Mouse (Mus musculus): Measurements from ENCODE around the gene Hectd4. TPM values are rescaled to one million over a fixed set of nuclear protein-coding genes. Genes with fewer than 3 reads are reported as not detected.
"Not testable (repeated sequence)": the region's sequence is repeated elsewhere in the genome, so short reads cannot be mapped to it uniquely, and the experiment has no call there.

Hectd4 gene
- polyA plus RNA-seq, 1 experiment from 2014 or later, result 17.1 TPM

- 50% methylated on average over 13 of the region's 13 CpGs for WGBS
- Histone ChIP-seq H3K4me2 (ENCODE audit: low read length) (no peak overlapping the region), H3K4me3 (ENCODE audit: low read length) (no peak overlapping the region), H3K9me3 (ENCODE audit: control insufficient read depth, low read length) (no peaks in the 10 kb centered on the region), H3K9ac (ENCODE audit: low read depth, low read length) (no peak overlapping the region), H3K36me3 (ENCODE audit: control insufficient read depth, insufficient read depth, low read length) (peaks cover 18% of the 10 kb centered on the region), H3K27me3 (replicated peaks; ENCODE audit: control insufficient read depth, insufficient read depth, low read length) (no peaks in the 10 kb centered on the region), H3K27ac (ENCODE audit: low read depth, low read length) (no peak overlapping the region), H3K4me1 (ENCODE audit: control insufficient read depth, insufficient read depth, low read depth, low read length) (no peaks in the 10 kb centered on the region; the same call in 1 of the 2 replicates)
- ATAC-seq, result no peak
Observed at GRCm38 (mm10) chr5:121215380-121216125, 4.5 kb upstream of the Hectd4 start.

- no peaks in the 10 kb centered on the region for H3K9me3 ChIP-seq (ENCODE audit: control insufficient read depth, low read length)
- no peak overlapping the region for H3K27ac ChIP-seq (ENCODE audit: low read depth, low read length)
- H3K9ac ChIP-seq (ENCODE audit: low read depth, low read length), result no peak overlapping the region
- no peak overlapping the region for H3K4me2 ChIP-seq (ENCODE audit: low read length)
- no peaks in the 10 kb centered on the region; the same call in 1 of the 2 replicates for H3K4me1 ChIP-seq (ENCODE audit: control insufficient read depth, insufficient read depth, low read depth, low read length)
- no peak overlapping the region for H3K4me3 ChIP-seq (ENCODE audit: low read length)
- 70% methylated on average over 12 of the region's 12 CpGs for WGBS
- no peaks in the 10 kb centered on the region for H3K27me3 ChIP-seq (replicated peaks; ENCODE audit: control insufficient read depth, insufficient read depth, low read length)
- H3K36me3 ChIP-seq (ENCODE audit: control insufficient read depth, insufficient read depth, low read length), result peaks cover 14% of the 10 kb centered on the region
- ATAC-seq, result no peak
Observed at GRCm38 (mm10) chr5:121216126-121216446, 3.9 kb upstream of the Hectd4 start.

DNA sequence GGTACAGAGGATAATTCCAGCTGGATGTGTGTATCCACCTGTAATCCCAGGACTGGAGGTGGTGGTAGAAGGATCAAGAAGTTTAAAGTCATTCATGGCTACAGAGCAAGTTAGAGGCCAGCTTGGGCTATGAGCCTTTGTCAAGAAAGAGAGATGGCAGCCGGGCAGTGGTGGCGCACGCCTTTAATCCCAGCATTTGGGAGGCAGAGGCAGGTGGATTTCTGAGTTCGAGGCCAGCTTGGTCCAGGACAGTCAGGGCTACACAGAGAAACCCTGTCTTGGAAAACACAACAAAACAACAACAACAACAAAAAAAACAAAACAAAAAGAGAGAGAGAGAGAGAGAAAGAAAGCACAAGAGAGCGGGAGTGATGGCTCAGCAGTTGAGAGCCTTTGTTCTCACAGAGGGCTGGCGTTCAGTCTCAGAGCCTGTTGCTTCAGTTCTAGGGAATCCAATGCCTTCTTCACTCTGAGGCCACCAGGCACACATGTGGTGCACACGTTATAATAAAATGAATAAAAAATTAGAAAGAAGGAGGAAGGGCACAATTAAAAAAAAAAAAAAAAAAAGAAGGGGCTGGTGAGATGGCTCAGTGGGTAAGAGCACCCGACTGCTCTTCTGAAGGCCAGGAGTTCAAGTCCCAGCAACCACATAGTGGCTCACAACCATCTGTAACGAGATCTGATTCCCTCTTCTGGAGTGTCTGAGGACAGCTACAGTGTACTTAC, 3.3 kb upstream of the Hectd4 start:
- H3K4me3 ChIP-seq (ENCODE audit: low read length), result not testable (repeated sequence)

DNA sequence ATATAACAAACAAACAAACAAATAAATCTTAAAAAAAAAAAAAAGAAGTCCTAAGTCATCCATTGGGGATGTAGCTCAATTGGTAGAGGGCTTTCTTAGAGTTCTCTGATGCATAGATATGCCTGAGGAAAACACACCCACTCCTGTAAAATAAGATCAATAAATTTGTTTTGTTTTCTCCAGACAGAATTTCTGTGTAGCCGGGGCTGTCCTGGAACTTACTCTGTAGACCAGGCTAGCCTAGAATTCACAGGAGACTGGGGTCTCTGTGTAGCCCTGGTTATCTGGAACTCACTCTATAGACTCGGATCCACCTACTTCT, 2.7 kb upstream of the Hectd4 start:
- H3K27ac ChIP-seq (ENCODE audit: low read depth, low read length), result no peak overlapping the region
- H3K4me2 ChIP-seq (ENCODE audit: low read length), result no peak overlapping the region
- WGBS, result 80% methylated on average over 2 of the region's 2 CpGs
- H3K36me3 ChIP-seq (ENCODE audit: control insufficient read depth, insufficient read depth, low read length), result peaks cover 2% of the 10 kb centered on the region
- H3K4me1 ChIP-seq (ENCODE audit: control insufficient read depth, insufficient read depth, low read depth, low read length), result peaks cover 9% of the 10 kb centered on the region
- ATAC-seq, result no peak
- H3K27me3 ChIP-seq (replicated peaks; ENCODE audit: control insufficient read depth, insufficient read depth, low read length), result no peaks in the 10 kb centered on the region
- no peak overlapping the region for H3K4me3 ChIP-seq (ENCODE audit: low read length)
- no peak overlapping the region for H3K9ac ChIP-seq (ENCODE audit: low read depth, low read length)
- no peaks in the 10 kb centered on the region for H3K9me3 ChIP-seq (ENCODE audit: control insufficient read depth, low read length)

More for the DNA sequence above, 3.3 kb upstream of the Hectd4 start:
- H3K9ac ChIP-seq (ENCODE audit: low read depth, low read length); H3K9me3 ChIP-seq (ENCODE audit: control insufficient read depth, low read length); ATAC-seq; H3K36me3 ChIP-seq (ENCODE audit: control insufficient read depth, insufficient read depth, low read length); H3K27me3 ChIP-seq (replicated peaks; ENCODE audit: control insufficient read depth, insufficient read depth, low read length); H3K27ac ChIP-seq (ENCODE audit: low read depth, low read length); H3K4me1 ChIP-seq (ENCODE audit: control insufficient read depth, insufficient read depth, low read depth, low read length); H3K4me2 ChIP-seq (ENCODE audit: low read length): not testable (repeated sequence)
- WGBS, result 85% methylated on average over 9 of the region's 9 CpGs

- no peak for ATAC-seq
- Histone ChIP-seq H3K4me1 (ENCODE audit: control insufficient read depth, insufficient read depth, low read depth, low read length) (peaks cover 16% of the 10 kb centered on the region), H3K9me3 (ENCODE audit: control insufficient read depth, low read length) (no peaks in the 10 kb centered on the region), H3K27me3 (replicated peaks; ENCODE audit: control insufficient read depth, insufficient read depth, low read length) (no peaks in the 10 kb centered on the region), H3K4me3 (ENCODE audit: low read length) (no peak overlapping the region), H3K27ac (ENCODE audit: low read depth, low read length) (no peak overlapping the region), H3K9ac (ENCODE audit: low read depth, low read length) (no peak overlapping the region), H3K36me3 (ENCODE audit: control insufficient read depth, insufficient read depth, low read length) (no peaks in the 10 kb centered on the region), H3K4me2 (ENCODE audit: low read length) (no peak overlapping the region)
- 60% methylated on average over 1 of the region's 1 CpGs for WGBS
Observed at GRCm38 (mm10) chr5:121219190-121219589, 829 bp upstream of the Hectd4 start.

DNA sequence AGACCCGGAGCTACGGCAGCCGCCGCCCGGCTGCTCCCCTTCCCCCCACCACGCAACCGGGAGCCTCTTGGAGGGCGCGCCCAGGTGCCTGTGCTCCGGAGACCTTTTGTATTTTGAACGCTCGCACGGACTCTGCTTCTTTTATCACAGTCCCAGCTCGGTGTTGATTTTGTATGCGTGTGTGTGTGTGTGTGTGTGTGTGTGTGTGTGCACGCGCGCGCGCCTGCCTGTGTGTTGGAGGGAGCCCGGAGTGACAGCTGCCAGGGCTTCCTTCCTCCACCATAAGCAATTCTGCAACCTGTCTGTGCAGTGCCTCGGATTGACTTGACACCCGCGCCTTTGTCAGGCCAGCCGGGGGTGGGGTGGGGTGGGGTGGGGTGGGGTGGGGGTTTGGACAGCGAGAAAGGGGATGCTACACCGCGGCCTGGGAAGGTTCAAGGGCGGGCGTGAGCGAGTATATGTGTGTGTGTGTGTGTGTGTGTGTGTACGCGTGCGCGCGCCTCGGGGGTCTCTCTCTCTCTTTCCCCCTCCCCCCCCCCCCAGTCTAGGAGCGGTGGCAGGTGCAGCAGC, 798 bp downstream of the Hectd4 start:
- ATAC-seq, result peak; percentile 63
- WGBS, result 1% methylated on average over 22 of the region's 38 CpGs
- Histone ChIP-seq H3K9me3 (ENCODE audit: control insufficient read depth, low read length) (no peaks in the 10 kb centered on the region), H3K27me3 (replicated peaks; ENCODE audit: control insufficient read depth, insufficient read depth, low read length) (no peaks in the 10 kb centered on the region), H3K27ac (ENCODE audit: low read depth, low read length) (peak overlapping the region; percentile 94), H3K36me3 (ENCODE audit: control insufficient read depth, insufficient read depth, low read length) (no peaks in the 10 kb centered on the region), H3K9ac (ENCODE audit: low read depth, low read length) (peak overlapping the region; percentile 92), H3K4me3 (ENCODE audit: low read length) (peak overlapping the region; percentile 95), H3K4me1 (ENCODE audit: control insufficient read depth, insufficient read depth, low read depth, low read length) (peaks cover 16% of the 10 kb centered on the region), H3K4me2 (ENCODE audit: low read length) (peak overlapping the region; percentile 77)

DNA sequence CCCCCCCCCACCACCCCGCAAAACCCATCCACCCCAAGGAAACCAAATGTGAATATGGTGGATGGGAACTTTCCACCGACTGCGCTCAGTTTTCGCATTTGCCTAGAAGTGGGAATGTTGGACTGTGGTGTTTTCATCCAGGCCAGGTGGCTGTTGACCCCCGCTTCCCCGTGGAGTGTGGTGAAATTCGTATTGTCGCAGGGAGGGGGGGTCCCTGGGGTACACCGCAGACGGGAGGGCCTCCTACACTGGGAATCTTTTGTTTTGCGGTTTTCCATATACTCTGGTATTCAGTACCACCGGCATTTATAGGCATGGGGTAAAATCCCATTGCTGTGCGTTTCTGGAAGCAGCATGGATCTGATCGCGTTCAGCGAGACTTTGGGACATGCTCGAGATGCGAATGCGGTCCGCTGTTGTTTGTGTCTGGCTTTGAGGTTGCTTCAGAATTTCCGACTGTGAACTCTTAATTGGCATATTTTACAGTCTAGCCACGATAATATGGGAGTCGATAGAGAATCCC, 1.4 kb downstream of the Hectd4 start:
- Histone ChIP-seq H3K27ac (ENCODE audit: low read depth, low read length) (peak overlapping the region; percentile 94), H3K9me3 (ENCODE audit: control insufficient read depth, low read length) (no peaks in the 10 kb centered on the region), H3K27me3 (replicated peaks; ENCODE audit: control insufficient read depth, insufficient read depth, low read length) (no peaks in the 10 kb centered on the region), H3K4me2 (ENCODE audit: low read length) (peak overlapping the region; percentile 77), H3K4me1 (ENCODE audit: control insufficient read depth, insufficient read depth, low read depth, low read length) (peaks cover 16% of the 10 kb centered on the region), H3K4me3 (ENCODE audit: low read length) (peak overlapping the region; percentile 95), H3K9ac (ENCODE audit: low read depth, low read length) (peak overlapping the region; percentile 92), H3K36me3 (ENCODE audit: control insufficient read depth, insufficient read depth, low read length) (no peaks in the 10 kb centered on the region)
- WGBS, result 4% methylated on average over 23 of the region's 23 CpGs
- ATAC-seq, result peak; percentile 6; the same call in 1 of the 2 replicates

DNA sequence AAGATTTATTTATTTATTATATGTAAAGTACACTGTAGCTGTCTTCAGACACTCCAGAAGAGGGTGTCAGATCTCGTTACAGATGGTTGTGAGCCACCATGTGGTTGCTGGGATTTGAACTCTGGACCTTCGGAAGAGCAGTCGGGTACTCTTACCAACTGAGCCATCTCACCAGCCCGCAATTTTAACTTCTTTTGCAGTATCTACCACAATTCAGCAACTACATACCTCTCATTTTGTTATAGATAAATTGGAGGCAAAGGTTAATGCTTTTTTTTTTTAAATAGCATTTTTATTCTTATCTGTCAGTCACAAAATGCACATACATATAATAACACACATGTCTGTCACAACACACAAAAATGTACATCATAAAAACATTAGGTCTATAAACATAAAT, 4.0 kb downstream of the Hectd4 start:
- H3K4me2 ChIP-seq (ENCODE audit: low read length); H3K27ac ChIP-seq (ENCODE audit: low read depth, low read length); H3K27me3 ChIP-seq (replicated peaks; ENCODE audit: control insufficient read depth, insufficient read depth, low read length); H3K9ac ChIP-seq (ENCODE audit: low read depth, low read length); H3K9me3 ChIP-seq (ENCODE audit: control insufficient read depth, low read length); H3K4me3 ChIP-seq (ENCODE audit: low read length); ATAC-seq; H3K36me3 ChIP-seq (ENCODE audit: control insufficient read depth, insufficient read depth, low read length): not testable (repeated sequence)
- peaks cover 16% of the 10 kb centered on the region for H3K4me1 ChIP-seq (ENCODE audit: control insufficient read depth, insufficient read depth, low read depth, low read length)
- 90% methylated on average over 4 of the region's 4 CpGs for WGBS

DNA sequence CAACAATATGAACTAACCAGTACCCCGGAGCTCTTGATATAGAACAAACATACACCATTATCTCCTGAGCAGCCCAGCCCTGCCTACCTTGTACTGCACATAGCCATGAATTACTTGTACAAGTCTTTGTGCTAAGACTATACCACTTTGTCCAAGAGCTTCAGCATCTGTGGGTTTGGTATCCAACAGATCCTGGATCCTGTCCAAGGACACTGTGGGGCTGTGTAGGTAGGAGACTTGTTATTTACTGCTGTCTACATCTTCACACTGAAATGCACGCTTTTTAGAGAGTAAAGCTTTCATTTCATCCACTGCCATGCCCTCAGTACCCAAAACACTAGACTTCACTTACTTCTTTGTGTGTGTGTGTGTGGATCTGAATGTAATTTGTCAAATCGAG, 4.8 kb downstream of the Hectd4 start:
- 81% methylated on average over 3 of the region's 3 CpGs for WGBS
- no peak overlapping the region for H3K27ac ChIP-seq (ENCODE audit: low read depth, low read length)

More for the DNA sequence above, 4.8 kb downstream of the Hectd4 start:
- Histone ChIP-seq H3K9me3 (ENCODE audit: control insufficient read depth, low read length) (no peaks in the 10 kb centered on the region), H3K36me3 (ENCODE audit: control insufficient read depth, insufficient read depth, low read length) (no peaks in the 10 kb centered on the region), H3K9ac (ENCODE audit: low read depth, low read length) (no peak overlapping the region), H3K4me1 (ENCODE audit: control insufficient read depth, insufficient read depth, low read depth, low read length) (peaks cover 16% of the 10 kb centered on the region), H3K4me2 (ENCODE audit: low read length) (no peak overlapping the region), H3K27me3 (replicated peaks; ENCODE audit: control insufficient read depth, insufficient read depth, low read length) (no peaks in the 10 kb centered on the region), H3K4me3 (ENCODE audit: low read length) (no peak overlapping the region)
- no peak for ATAC-seq

All from hindbrain, embryonic 16.5 days (tissue).